ENCODE assay signal across 18 mouse cellular contexts in the genomic region with DNA sequence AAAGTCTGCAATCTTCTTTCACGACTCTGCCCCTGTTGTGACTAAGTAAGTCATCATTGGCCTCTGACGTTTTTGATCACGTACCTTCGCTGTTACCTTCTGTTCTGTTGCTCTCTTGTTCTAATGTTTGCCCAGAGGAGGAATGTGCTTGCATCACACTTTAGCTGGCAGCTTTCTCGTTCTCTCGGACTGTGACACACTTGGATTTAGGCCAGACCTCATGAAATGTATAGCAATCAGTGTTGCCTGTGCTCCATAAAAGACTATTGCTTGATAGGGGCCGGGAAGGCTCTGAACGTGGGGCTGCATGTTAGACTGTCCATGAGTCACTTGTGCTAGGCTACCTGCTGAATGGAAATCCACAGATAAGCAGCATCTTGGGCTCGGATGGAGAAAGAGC. TPM values are rescaled to one million over a fixed set of nuclear protein-coding genes. Genes with fewer than 3 reads are reported as not detected.
A peak's percentile ranks its signal among the peaks of the same experiment; 100 is the strongest.
DNase-seq lines count a peak whose midpoint lies in the region; ATAC-seq and TF ChIP-seq lines count a peak whose summit lies in the region.
"Had no signal": no experiment of that assay in that cellular context is flagged by ENCODE, and none has a peak within 500 bp of the region (broad histone marks: within the 10 kb centered on the region; RNA-seq: fewer than 3 reads in every experiment).

No protein-coding gene starts in this region.

- TF ChIP-seq CTCF in liver, postnatal 0 days (IDR thresholded peaks at IDR 0.05; ENCODE audit: low read depth): no peak

- peak; percentile 82 for DNase-seq in adipocyte (ENCODE audit: low spot score)
- DNase-seq in liver, postnatal 0 days: peak; percentile 64
- DNase-seq in right cerebral cortex, adult 18-20 months: no peak
- DNase-seq in frontal cortex, adult 2 months (ENCODE audit: extremely low spot score in 1 of 2, low spot score in 1 of 2): no peak
- no peak for DNase-seq in spleen, postnatal 4 days (ENCODE audit: low spot score in 2 of 2)
- DNase-seq: cerebellum, postnatal 14 days; gastrocnemius, postnatal 25 days; heart, postnatal 14 days; kidney, adult 9 months; spleen, adult 18-20 months had no signal

- H3K27ac ChIP-seq in liver, embryonic 15.5 days (replicated peaks): no peak overlapping the region
- no peak overlapping the region for H3K27ac ChIP-seq in liver, embryonic 12.5 days
- H3K27ac ChIP-seq in liver, postnatal 0 days (ENCODE audit: low read depth): peak overlapping the region; percentile 87
- H3K27ac ChIP-seq: heart, embryonic 10.5 days; hindbrain, postnatal 0 days; liver, embryonic 14.5 days; midbrain, embryonic 12.5 days had no signal

- 0 out of 2 replicates have a peak, but pooled peaks cover 3% of the 10 kb centered on the region for H3K4me1 ChIP-seq in liver, embryonic 15.5 days (replicated peaks)
- H3K4me1 ChIP-seq in liver, embryonic 12.5 days: peaks cover 7% of the 10 kb centered on the region
- H3K4me1 ChIP-seq in liver, postnatal 0 days (ENCODE audit: insufficient read depth): peaks cover 8% of the 10 kb centered on the region
- H3K4me1 ChIP-seq: heart, embryonic 10.5 days had no signal

- H3K79me2 ChIP-seq in myocyte (ENCODE audit: control insufficient read depth, insufficient read depth): peaks cover 28% of the 10 kb centered on the region

- TF ChIP-seq EP300 in liver, postnatal 0 days (IDR thresholded peaks at IDR 0.05; ENCODE audit: low read depth): peak; percentile 85

- H3K4me2 ChIP-seq in liver, embryonic 15.5 days: no peak overlapping the region
- H3K4me2 ChIP-seq in liver, embryonic 12.5 days: no peak overlapping the region
- no peak overlapping the region for H3K4me2 ChIP-seq in liver, postnatal 0 days (ENCODE audit: low read depth, low read length)
- no peak overlapping the region for H3K4me2 ChIP-seq in myocyte (ENCODE audit: low read depth)
- H3K4me2 ChIP-seq: midbrain, embryonic 12.5 days had no signal

- no peaks in the 10 kb centered on the region for H3K9me3 ChIP-seq in liver, embryonic 15.5 days (replicated peaks)
- no peaks in the 10 kb centered on the region for H3K9me3 ChIP-seq in liver, embryonic 12.5 days (replicated peaks)
- H3K9me3 ChIP-seq in liver, postnatal 0 days (ENCODE audit: low read length): no peaks in the 10 kb centered on the region
- H3K9me3 ChIP-seq: G1E; heart, embryonic 10.5 days; midbrain, embryonic 12.5 days had no signal

- TF ChIP-seq POLR2A in myocyte (IDR thresholded peaks at IDR 0.05; ENCODE audit: insufficient read length, low read depth): no peak

- H3K4me3 ChIP-seq in liver, embryonic 15.5 days (replicated peaks): no peak overlapping the region
- no peak overlapping the region for H3K4me3 ChIP-seq in liver, embryonic 12.5 days
- H3K4me3 ChIP-seq in liver, postnatal 0 days (ENCODE audit: low read depth, low read length): no peak overlapping the region
- H3K4me3 ChIP-seq in myocyte: no peak overlapping the region
- H3K4me3 ChIP-seq: heart, embryonic 10.5 days; midbrain, embryonic 12.5 days had no signal

- peaks cover 75% of the 10 kb centered on the region for H3K36me3 ChIP-seq in liver, embryonic 15.5 days (replicated peaks)
- peaks cover 95% of the 10 kb centered on the region for H3K36me3 ChIP-seq in liver, embryonic 12.5 days
- peaks cover 36% of the 10 kb centered on the region for H3K36me3 ChIP-seq in liver, postnatal 0 days (replicated peaks; ENCODE audit: insufficient read depth, low read length)
- peaks cover 53% of the 10 kb centered on the region for H3K36me3 ChIP-seq in myocyte (ENCODE audit: control insufficient read depth, insufficient read depth)

- WGBS in liver, embryonic 15.5 days (ENCODE audit: insufficient replicate concordance): 63% methylated on average over 9 of the region's 9 CpGs
- WGBS in liver, embryonic 12.5 days (ENCODE audit: insufficient replicate concordance): 77% methylated on average over 9 of the region's 9 CpGs
- WGBS in liver, postnatal 0 days (ENCODE audit: insufficient replicate concordance): 59% methylated on average over 9 of the region's 9 CpGs

- no peak overlapping the region for H3ac ChIP-seq in myocyte (ENCODE audit: control insufficient read depth, insufficient read length)

- ATAC-seq in liver, embryonic 15.5 days (ENCODE audit: insufficient read depth): peak; percentile 30
- no peak for ATAC-seq in liver, embryonic 12.5 days
- ATAC-seq in liver, postnatal 0 days: peak; percentile 90
- ATAC-seq: hindbrain, postnatal 0 days had no signal

- no peaks in the 10 kb centered on the region for H3K27me3 ChIP-seq in liver, embryonic 15.5 days
- no peaks in the 10 kb centered on the region for H3K27me3 ChIP-seq in liver, embryonic 12.5 days (replicated peaks)
- H3K27me3 ChIP-seq in liver, postnatal 0 days (ENCODE audit: insufficient read depth, low read length): no peaks in the 10 kb centered on the region
- H3K27me3 ChIP-seq in myocyte (ENCODE audit: control insufficient read depth, insufficient read depth, insufficient read length): no peaks in the 10 kb centered on the region
- H3K27me3 ChIP-seq: midbrain, embryonic 12.5 days had no signal

- no peak overlapping the region for H3K9ac ChIP-seq in liver, embryonic 15.5 days
- H3K9ac ChIP-seq in liver, embryonic 12.5 days: no peak overlapping the region
- no peak overlapping the region for H3K9ac ChIP-seq in liver, postnatal 0 days (replicated peaks)
- H3K9ac ChIP-seq: liver, embryonic 14.5 days; midbrain, embryonic 12.5 days had no signal

TF ChIP-seq in myocyte, 11 proteins besides CTCF, POLR2A, EP300 and RAD21:
- no peak for TF ChIP-seq POLR2AphosphoS2 (IDR thresholded peaks at IDR 0.05; ENCODE audit: insufficient read length, low read depth)
- TF ChIP-seq CEBPB (IDR thresholded peaks at IDR 0.05; ENCODE audit: insufficient read depth, poor library complexity, severe bottlenecking): peak; percentile 26; the same call in 1 of the 2 replicates
TF ChIP-seq in myocyte: peak in this region for 1.

RNA-seq across cellular contexts. Expression of a gene that starts 6.2 kb away (rescaled TPM):
- polyA plus RNA-seq in liver, embryonic 15.5 days (2015; fragmentation: Nextera tagmentation; extraction: Ambion mirVana): 68.0 and 71.8 TPM in 2 replicates
- polyA plus RNA-seq in liver, embryonic 12.5 days (2016; fragmentation: Nextera tagmentation; extraction: Ambion mirVana): 51.9 and 53.5 TPM in 2 replicates
- 14.5 and 15.8 TPM in 2 replicates for polyA plus RNA-seq in liver, postnatal 0 days (2015; fragmentation: Nextera tagmentation; extraction: Ambion mirVana)
- 36.0 TPM for polyA plus RNA-seq in myocyte (2012; fragmentation: generic; extraction: Trizol)
- 27.3 and 29.2 TPM in 2 replicates for polyA plus RNA-seq in frontal cortex, adult 2 months (2012; rRNA removed)

RNA-seq across cellular contexts. Expression of a gene that starts 24.5 kb away (rescaled TPM):
- polyA plus RNA-seq in liver, embryonic 15.5 days (2015; fragmentation: Nextera tagmentation; extraction: Ambion mirVana): not detected in 2 replicates
- not detected in 2 replicates for polyA plus RNA-seq in liver, embryonic 12.5 days (2016; fragmentation: Nextera tagmentation; extraction: Ambion mirVana)
- not detected in 2 replicates for polyA plus RNA-seq in liver, postnatal 0 days (2015; fragmentation: Nextera tagmentation; extraction: Ambion mirVana)
- polyA plus RNA-seq in myocyte (2012; fragmentation: generic; extraction: Trizol): not detected
- polyA plus RNA-seq in frontal cortex, adult 2 months (2012; rRNA removed): 0.44 and 0.46 TPM in 2 replicates
- polyA plus RNA-seq: G1E; hindbrain, postnatal 0 days; liver, embryonic 14.5 days had no signal

RNA-seq across cellular contexts. Expression of a gene that starts 37.8 kb away (rescaled TPM):
- polyA plus RNA-seq in liver, embryonic 15.5 days (2015; fragmentation: Nextera tagmentation; extraction: Ambion mirVana): 41.2 and 55.5 TPM in 2 replicates
- 18.3 and 18.6 TPM in 2 replicates for polyA plus RNA-seq in liver, embryonic 12.5 days (2016; fragmentation: Nextera tagmentation; extraction: Ambion mirVana)
- 171 TPM in 2 replicates for polyA plus RNA-seq in liver, postnatal 0 days (2015; fragmentation: Nextera tagmentation; extraction: Ambion mirVana)
- not detected for polyA plus RNA-seq in myocyte (2012; fragmentation: generic; extraction: Trizol)
- 0.02 TPM in 1 of 2 replicates, not detected in the other for polyA plus RNA-seq in frontal cortex, adult 2 months (2012; rRNA removed)
- polyA plus RNA-seq: G1E; hindbrain, postnatal 0 days; midbrain, embryonic 12.5 days had no signal

Comparison
In these comparisons a context has a peak if more than half of its experiments do, and no peak if none do; other contexts are left out.
1. DNase-seq: peak in adipocyte (single experiment) and liver, postnatal 0 days (single experiment); none in right cerebral cortex, adult 18-20 months (single experiment), frontal cortex, adult 2 months (0 of 2) and spleen, postnatal 4 days (0 of 2).
2. RNA of a gene that starts 37.8 kb away (polyA plus RNA-seq): 171 TPM in liver, postnatal 0 days, 41.2 to 55.5 TPM in liver, embryonic 15.5 days and 18.3 to 18.6 TPM in liver, embryonic 12.5 days; not detected in myocyte (single experiment) and 0.02 TPM in frontal cortex, adult 2 months; every median in the first group is over 10 times any median in the second.